Mouse (Mus musculus) c-Kit-negative CD71-positive TER-119-positive erythroid progenitor cells, embryonic 14.5 days (primary cell): ENCODE measurements at regions not wholly inside any gene's neighbourhood (a gene's known extent, or its start where the extent isn't known, plus 50 kb on each side); places are given as distances from the start of the nearest gene placed in this dataset.

Source experiments
- DNase-seq: peaks from one replicate; pipeline ENCODE4 v3.0.0-alpha.2; 2013; ENCODE audit warnings: low read depth, low spot score

DNA sequence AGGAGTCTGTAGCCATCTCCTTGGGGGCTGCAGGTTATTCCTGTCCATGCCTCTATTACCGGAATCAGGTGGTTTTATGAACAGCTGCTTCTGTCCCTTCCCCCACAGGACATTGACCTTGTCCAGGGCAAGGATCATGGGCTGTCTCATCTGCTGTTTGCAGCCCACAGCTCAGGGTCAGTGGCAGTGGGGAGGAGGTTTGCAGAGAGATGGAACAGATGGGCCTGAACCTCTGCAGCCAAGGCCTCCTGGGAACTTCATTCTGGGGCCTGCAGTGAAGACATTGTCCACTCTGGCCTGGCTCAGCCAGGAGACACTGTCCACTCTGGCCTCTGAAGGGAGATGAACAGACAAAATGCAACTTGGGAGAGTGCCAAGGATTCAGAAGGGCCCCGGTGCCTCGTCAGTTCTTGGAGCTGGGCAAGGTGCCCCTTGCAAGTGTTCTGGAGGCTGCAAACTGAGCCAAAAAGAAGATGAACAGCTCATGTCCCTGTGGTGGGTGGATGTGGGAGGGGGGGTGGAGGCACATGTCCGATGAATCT is 109.9 kb upstream of the Sdk2 start:
- DNase-seq: no peak

DNA sequence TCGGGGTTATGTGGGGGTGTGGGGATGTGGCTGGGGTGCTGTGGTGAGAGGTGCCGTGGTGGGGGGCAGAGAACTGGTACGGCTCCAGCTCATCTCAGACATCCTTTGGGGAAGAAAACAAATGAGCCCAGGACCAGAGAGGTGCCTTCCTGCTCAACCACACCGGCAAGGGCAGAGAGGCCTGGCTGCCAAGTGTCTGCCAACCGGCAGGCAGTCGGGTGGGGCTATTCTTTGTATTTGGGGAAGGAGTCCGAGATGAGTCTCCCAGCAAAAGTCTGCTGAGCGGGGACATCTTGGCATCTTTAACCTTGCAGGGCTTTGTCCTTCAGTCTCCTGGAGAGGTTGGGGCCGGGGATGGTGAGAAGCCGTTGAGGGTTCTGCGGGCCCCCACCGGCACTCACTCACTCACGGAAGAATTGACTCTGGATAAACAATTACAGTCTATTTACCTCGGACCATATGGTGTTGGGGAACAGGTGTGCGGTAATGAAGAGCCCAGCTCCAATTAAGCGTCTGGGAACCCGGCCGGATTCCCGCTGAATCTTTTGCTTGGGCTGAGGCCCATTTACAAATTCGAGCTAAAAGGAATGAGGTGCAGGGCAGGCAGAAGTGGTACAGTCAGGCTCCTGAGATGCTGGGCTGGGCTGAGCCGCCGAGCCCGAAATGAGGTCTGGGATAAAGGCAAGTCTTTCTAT is 108.7 kb upstream of the Sdk2 start:
- DNase-seq: no peak

DNA sequence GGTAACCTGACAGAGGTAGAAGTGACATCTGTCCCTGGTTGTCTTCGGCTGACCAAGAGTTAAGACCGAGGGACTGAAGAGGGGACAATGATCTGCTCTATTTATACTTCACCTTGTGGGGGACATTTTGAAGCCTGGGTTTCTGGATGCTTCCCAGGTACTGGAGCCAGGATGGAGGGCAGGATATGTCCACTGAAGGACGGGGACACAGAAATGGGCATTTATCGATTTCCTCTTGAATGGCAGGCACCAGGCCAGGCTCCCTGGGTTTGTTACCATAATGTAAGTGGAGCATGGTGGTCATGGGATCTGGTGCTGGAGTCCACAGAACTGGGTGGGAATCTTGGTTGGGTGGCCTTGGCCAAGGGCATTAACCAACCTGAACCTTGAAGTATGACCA is 108.0 kb upstream of the Sdk2 start:
- DNase-seq: no peak

GRCm38 (mm10) chr11:114168231-114168661 is 101.4 kb upstream of the Sdk2 start:
- DNase-seq: no peak

- no peak for DNase-seq
These were observed 99.0 kb upstream of the Sdk2 start for GRCm38 (mm10) chr11:114165656-114166362.

DNA sequence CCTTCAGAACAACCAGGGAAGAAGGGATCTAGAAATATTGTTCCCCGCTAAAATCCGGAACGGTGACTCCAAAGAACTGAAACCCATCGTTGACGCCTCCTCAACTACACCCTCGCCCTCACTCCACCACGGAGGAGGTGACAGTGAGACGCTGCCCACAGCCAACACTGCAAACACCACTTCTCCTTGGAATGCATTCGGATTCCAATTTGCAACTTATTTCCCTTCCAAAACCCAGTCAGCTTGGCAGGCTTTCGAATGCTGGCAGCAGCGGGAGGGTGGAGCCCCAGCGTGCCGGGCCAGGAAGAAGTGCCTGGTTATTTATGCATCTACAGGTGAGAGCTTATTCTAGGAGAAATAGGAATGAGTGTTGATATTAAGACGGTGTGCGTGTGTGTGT is 85.9 kb upstream of the Sdk2 start:
- no peak for DNase-seq

GRCm38 (mm10) chr11:114146334-114146733 is 79.5 kb upstream of the Sdk2 start:
- DNase-seq: no peak

GRCm38 (mm10) chr11:114129270-114129669 is 62.4 kb upstream of the Sdk2 start:
- DNase-seq: no peak

DNA sequence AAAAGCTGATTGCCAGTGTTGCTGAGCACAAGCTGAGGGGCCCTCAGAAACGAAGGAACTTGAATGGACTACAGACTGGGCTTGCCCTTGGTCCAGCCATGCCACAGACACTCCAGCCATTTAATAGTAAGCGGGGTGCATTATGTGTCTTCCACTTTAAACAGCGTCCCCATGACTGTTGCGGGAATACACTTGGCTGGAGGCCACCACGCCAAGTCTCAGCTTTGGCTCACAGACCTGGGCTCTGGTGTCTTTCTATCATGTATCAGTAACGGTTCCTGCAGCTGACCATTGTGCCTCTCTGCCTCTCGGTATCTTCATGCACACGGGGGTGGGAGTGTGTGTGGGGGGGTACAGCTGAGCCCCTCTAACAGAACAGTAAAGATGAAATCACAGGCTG is 62.0 kb upstream of the Sdk2 start:
- DNase-seq: no peak

DNA sequence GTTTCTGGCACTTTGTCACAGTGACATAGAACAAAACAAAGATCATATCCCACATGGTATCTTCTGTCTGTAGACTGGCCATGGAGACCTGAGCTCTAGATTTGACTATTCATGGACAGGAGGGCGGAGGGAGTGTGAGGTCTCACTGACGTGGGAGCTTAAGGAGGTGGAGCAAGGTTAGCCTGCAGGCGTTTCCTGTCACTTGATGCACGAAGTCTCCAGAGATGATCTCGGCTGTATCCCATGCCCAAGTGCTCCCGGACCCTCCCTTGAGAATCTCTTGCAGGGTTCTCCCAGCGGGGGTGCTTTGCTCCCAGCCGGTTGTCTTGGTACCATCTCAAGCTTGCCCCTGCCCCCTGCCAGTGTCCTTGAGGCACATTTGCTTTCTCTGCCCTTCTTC is 60.6 kb upstream of the Sdk2 start:
- no peak for DNase-seq

GRCm38 (mm10) chr11:114122175-114122574 is 55.3 kb upstream of the Sdk2 start:
- no peak for DNase-seq

GRCm38 (mm10) chr11:114119135-114119534 is 52.3 kb upstream of the Sdk2 start:
- DNase-seq: no peak
